Mouse (Mus musculus): ENCODE data around the gene Ubr1. TPM values are rescaled to one million over a fixed set of nuclear protein-coding genes. Genes with fewer than 3 reads are reported as not detected.
A peak's percentile ranks its signal among the peaks of the same experiment; 100 is the strongest.
"Not testable (repeated sequence)": the region's sequence is repeated elsewhere in the genome, so short reads cannot be mapped to it uniquely, and the experiment has no call there.

Gene Ubr1
- polyA plus RNA-seq, 1 experiment from 2014 or later = 34.6 TPM

DNA sequence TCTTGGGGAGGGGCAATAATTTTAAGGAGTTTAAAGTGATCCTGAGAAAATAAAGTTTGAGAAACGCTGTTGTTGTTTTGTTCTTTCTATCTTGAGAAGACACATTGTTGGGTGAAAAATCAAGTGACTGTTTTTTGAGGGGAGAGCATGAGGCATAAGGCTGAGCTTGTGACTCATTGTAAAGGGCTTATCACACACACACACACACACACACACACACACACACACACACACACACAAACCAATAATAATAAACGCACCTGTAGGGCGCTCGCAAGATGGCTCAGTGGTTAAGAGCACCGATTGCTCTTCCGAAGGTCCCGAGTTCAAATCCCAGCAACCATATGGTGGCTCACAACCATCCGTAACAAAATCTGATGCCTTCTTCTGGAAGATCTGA is 1.7 kb upstream of the Ubr1 start:
- ATAC-seq; H3K9me3 ChIP-seq; H3K27me3 ChIP-seq; H3K36me3 ChIP-seq; H3K27ac ChIP-seq; H3K9ac ChIP-seq (replicated peaks); H3K4me3 ChIP-seq (replicated peaks); H3K4me2 ChIP-seq (replicated peaks): not testable (repeated sequence)
- 93% methylated on average over 8 of the region's 8 CpGs for WGBS
- H3K4me1 ChIP-seq (replicated peaks) = peaks cover 25% of the 10 kb centered on the region

- H3K36me3 ChIP-seq = 0 out of 2 replicates have a peak, but pooled peaks cover 4% of the 10 kb centered on the region
- ATAC-seq = no peak
- H3K4me3 ChIP-seq (replicated peaks) = no peak overlapping the region
- no peak overlapping the region for H3K4me2 ChIP-seq (replicated peaks)
- no peak overlapping the region for H3K9ac ChIP-seq (replicated peaks)
- 0 out of 2 replicates have a peak, but pooled peaks cover 6% of the 10 kb centered on the region for H3K27me3 ChIP-seq
- 90% methylated on average over 4 of the region's 4 CpGs for WGBS
- peaks cover 28% of the 10 kb centered on the region for H3K4me1 ChIP-seq (replicated peaks)
- H3K9me3 ChIP-seq = no peaks in the 10 kb centered on the region
- H3K27ac ChIP-seq = no peak overlapping the region
Measured at GRCm38 (mm10) chr2:120971766-120972165, 1.3 kb upstream of the Ubr1 start.

GRCm38 (mm10) chr2:120970045-120970539 is 423 bp downstream of the Ubr1 start:
- under 1% methylated on average over 23 of the region's 23 CpGs for WGBS
- Histone ChIP-seq H3K27ac (peak overlapping the region; percentile 90), H3K27me3 (0 out of 2 replicates have a peak, but pooled peaks cover 6% of the 10 kb centered on the region), H3K9ac (replicated peaks) (peak overlapping the region; percentile 81), H3K4me3 (replicated peaks) (peak overlapping the region; percentile 68), H3K36me3 (0 out of 2 replicates have a peak, but pooled peaks cover 5% of the 10 kb centered on the region), H3K4me1 (replicated peaks) (peaks cover 26% of the 10 kb centered on the region), H3K4me2 (replicated peaks) (peak overlapping the region; percentile 82), H3K9me3 (no peaks in the 10 kb centered on the region)
- peak; percentile 66 for ATAC-seq

DNA sequence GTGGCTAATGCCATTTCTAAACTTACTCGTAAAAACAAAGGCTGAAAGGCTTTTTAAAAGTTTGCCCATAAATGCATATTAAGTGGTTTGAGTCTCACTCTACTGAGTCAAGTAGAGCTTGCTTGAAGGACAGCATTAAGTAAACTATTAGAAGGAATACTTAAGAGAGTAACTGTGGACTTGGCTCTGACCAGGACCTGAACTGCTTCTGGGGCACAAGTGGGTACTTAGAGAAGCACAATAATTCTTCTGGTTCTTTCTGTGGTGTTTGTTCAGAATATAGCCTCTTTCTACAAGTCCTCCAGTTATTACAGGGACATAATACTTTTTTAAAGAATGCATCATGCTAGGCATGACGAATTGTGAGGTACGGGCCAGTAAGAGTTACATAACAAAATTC is 5.0 kb downstream of the Ubr1 start:
- no peak overlapping the region for H3K4me3 ChIP-seq (replicated peaks)
- WGBS = 91% methylated on average over 3 of the region's 3 CpGs

DNA sequence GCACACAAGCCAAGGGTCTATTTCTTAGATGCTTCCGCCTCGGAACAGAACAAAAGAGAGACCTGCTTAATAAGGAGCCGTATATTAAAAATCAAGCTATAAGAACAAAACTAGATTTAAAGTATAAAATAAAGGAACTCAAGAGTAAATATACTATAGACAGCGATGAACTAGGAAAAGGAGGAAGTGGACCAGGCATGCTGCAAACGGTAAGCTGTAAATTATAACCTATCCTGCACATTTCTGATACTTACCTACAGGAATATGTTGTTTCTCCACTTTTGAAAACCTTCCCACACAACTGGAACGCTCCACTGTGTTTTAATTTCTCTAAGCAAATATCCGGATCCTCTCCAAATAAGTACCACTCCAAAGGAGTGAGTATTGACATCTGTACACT is 7.4 kb downstream of the Ubr1 start:
- no peak overlapping the region for H3K4me3 ChIP-seq (replicated peaks)

More for the DNA sequence above, 5.0 kb downstream of the Ubr1 start:
- H3K9ac ChIP-seq (replicated peaks) = no peak overlapping the region
- no peak for ATAC-seq
- H3K9me3 ChIP-seq = no peaks in the 10 kb centered on the region
- H3K4me1 ChIP-seq (replicated peaks) = peaks cover 24% of the 10 kb centered on the region
- H3K27me3 ChIP-seq = no peaks in the 10 kb centered on the region
- no peak overlapping the region for H3K4me2 ChIP-seq (replicated peaks)
- H3K27ac ChIP-seq = no peak overlapping the region
- H3K36me3 ChIP-seq = 0 out of 2 replicates have a peak, but pooled peaks cover 13% of the 10 kb centered on the region

GRCm38 (mm10) chr2:120960261-120960660 is 10.3 kb downstream of the Ubr1 start:
- WGBS = 93% methylated on average over 1 of the region's 1 CpGs
- no peaks in the 10 kb centered on the region for H3K9me3 ChIP-seq

More for the DNA sequence above, 7.4 kb downstream of the Ubr1 start:
- Histone ChIP-seq H3K9ac (replicated peaks) (no peak overlapping the region), H3K27me3 (no peaks in the 10 kb centered on the region), H3K4me2 (replicated peaks) (no peak overlapping the region), H3K9me3 (no peaks in the 10 kb centered on the region), H3K27ac (no peak overlapping the region), H3K36me3 (peaks cover 26% of the 10 kb centered on the region), H3K4me1 (replicated peaks) (peaks cover 9% of the 10 kb centered on the region; the same call in 1 of the 2 replicates)
- ATAC-seq = no peak
- WGBS = 95% methylated on average over 7 of the region's 7 CpGs

GRCm38 (mm10) chr2:120959827-120960226 is 10.7 kb downstream of the Ubr1 start:
- Histone ChIP-seq H3K4me3 (replicated peaks) (no peak overlapping the region), H3K9me3 (no peaks in the 10 kb centered on the region), H3K27ac (no peak overlapping the region), H3K9ac (replicated peaks) (no peak overlapping the region), H3K4me1 (replicated peaks) (no peaks in the 10 kb centered on the region), H3K36me3 (peaks cover 25% of the 10 kb centered on the region), H3K27me3 (no peaks in the 10 kb centered on the region), H3K4me2 (replicated peaks) (no peak overlapping the region)
- ATAC-seq = no peak
- 94% methylated on average over 5 of the region's 5 CpGs for WGBS

More at GRCm38 (mm10) chr2:120960261-120960660, 10.3 kb downstream of the Ubr1 start:
- Histone ChIP-seq H3K9ac (replicated peaks) (no peak overlapping the region), H3K27ac (no peak overlapping the region), H3K36me3 (peaks cover 22% of the 10 kb centered on the region), H3K4me1 (replicated peaks) (no peaks in the 10 kb centered on the region), H3K27me3 (no peaks in the 10 kb centered on the region), H3K4me2 (replicated peaks) (no peak overlapping the region), H3K4me3 (replicated peaks) (no peak overlapping the region)
- no peak for ATAC-seq

DNA sequence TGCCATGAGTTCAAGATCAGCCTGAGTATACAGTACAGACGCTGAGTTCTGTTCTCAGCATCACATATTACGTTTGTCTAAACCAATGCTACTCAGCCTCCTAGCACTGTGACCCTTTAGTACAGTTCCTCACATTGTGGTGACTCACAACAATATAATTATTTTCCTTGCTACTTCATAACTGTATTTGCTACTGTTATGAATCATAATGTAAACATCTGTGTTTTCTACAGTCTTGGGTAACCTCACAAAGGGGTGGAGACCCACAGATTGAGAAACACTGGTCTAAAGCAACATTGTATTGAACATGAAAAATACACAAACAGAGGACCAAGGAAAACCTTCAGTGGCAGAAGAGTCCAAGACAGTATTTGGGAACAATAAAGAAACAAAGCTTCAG is 11.2 kb downstream of the Ubr1 start:
- Histone ChIP-seq H3K4me2 (replicated peaks) (no peak overlapping the region), H3K4me1 (replicated peaks) (no peaks in the 10 kb centered on the region), H3K9ac (replicated peaks) (no peak overlapping the region), H3K27ac (no peak overlapping the region), H3K9me3 (no peaks in the 10 kb centered on the region), H3K27me3 (no peaks in the 10 kb centered on the region), H3K36me3 (peaks cover 29% of the 10 kb centered on the region), H3K4me3 (replicated peaks) (no peak overlapping the region)
- WGBS = 92% methylated on average over 2 of the region's 2 CpGs
- no peak for ATAC-seq

- H3K4me2 ChIP-seq (replicated peaks) = no peak overlapping the region
- no peaks in the 10 kb centered on the region for H3K27me3 ChIP-seq
- 78% methylated on average over 2 of the region's 2 CpGs for WGBS
- H3K9ac ChIP-seq (replicated peaks) = no peak overlapping the region
- H3K4me3 ChIP-seq (replicated peaks) = no peak overlapping the region
- no peaks in the 10 kb centered on the region for H3K4me1 ChIP-seq (replicated peaks)
- H3K36me3 ChIP-seq = peaks cover 44% of the 10 kb centered on the region
- H3K27ac ChIP-seq = no peak overlapping the region
- ATAC-seq = no peak
- H3K9me3 ChIP-seq = no peaks in the 10 kb centered on the region
Measured at GRCm38 (mm10) chr2:120952176-120952938, 18.2 kb downstream of the Ubr1 start.

DNA sequence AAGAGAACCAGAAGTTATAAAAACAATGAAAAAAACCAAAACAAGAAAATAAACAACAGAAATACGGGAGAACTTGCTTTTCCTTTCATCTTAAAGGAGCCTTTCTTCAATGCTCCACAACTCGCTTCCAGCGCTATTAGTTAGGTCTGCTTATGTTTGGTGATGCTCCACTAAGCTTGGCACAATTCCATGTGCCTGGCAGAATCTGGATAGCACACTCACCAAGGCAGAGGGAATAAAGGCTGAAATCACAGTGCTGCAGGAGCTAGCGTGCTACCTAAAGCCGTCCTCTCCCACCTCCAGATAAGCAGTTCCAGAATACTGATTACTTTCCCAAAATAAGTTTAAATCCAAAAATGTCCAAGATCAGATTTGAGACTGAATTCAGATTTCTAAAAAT is 19.3 kb downstream of the Ubr1 start:
- Histone ChIP-seq H3K9me3 (no peaks in the 10 kb centered on the region), H3K4me1 (replicated peaks) (no peaks in the 10 kb centered on the region), H3K4me2 (replicated peaks) (no peak overlapping the region), H3K27me3 (no peaks in the 10 kb centered on the region), H3K36me3 (peaks cover 55% of the 10 kb centered on the region), H3K27ac (no peak overlapping the region), H3K9ac (replicated peaks) (no peak overlapping the region), H3K4me3 (replicated peaks) (no peak overlapping the region)
- no peak for ATAC-seq
- WGBS = 86% methylated on average over 5 of the region's 5 CpGs

DNA sequence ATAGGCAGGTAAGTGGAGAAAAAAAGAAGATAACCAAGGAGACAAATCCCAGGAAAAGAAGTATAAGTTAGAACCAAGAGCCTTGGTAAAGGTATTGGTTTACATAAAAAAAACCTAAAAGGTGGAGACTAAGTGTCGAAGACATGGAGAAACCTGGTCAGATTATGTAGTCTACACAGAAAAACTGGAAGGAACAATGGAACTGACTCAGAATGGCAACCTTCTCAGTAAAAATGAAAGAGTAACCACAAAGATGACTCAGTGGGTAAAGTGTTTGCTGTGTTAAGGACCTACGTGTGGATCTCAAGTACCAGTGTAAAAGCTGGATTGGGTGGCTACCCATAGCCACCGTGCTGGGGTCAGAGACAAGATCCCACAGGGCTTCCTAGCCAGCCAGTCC is 37.5 kb downstream of the Ubr1 start:
- peaks cover 61% of the 10 kb centered on the region for H3K36me3 ChIP-seq
- WGBS = 99% methylated on average over 3 of the region's 3 CpGs
- H3K4me2 ChIP-seq (replicated peaks) = no peak overlapping the region

GRCm38 (mm10) chr2:120909556-120909955 is 61.0 kb downstream of the Ubr1 start:
- WGBS = 76% methylated on average over 4 of the region's 4 CpGs

More for the DNA sequence above, 37.5 kb downstream of the Ubr1 start:
- Histone ChIP-seq H3K4me1 (replicated peaks) (no peaks in the 10 kb centered on the region), H3K9me3 (no peaks in the 10 kb centered on the region), H3K27me3 (no peaks in the 10 kb centered on the region), H3K9ac (replicated peaks) (no peak overlapping the region), H3K4me3 (replicated peaks) (no peak overlapping the region), H3K27ac (no peak overlapping the region)
- ATAC-seq = no peak

More at GRCm38 (mm10) chr2:120909556-120909955, 61.0 kb downstream of the Ubr1 start:
- no peaks in the 10 kb centered on the region for H3K27me3 ChIP-seq
- no peak overlapping the region for H3K4me3 ChIP-seq (replicated peaks)
- no peaks in the 10 kb centered on the region for H3K4me1 ChIP-seq (replicated peaks)
- H3K9me3 ChIP-seq = no peaks in the 10 kb centered on the region
- H3K36me3 ChIP-seq = peaks cover 32% of the 10 kb centered on the region
- H3K27ac ChIP-seq = no peak overlapping the region
- H3K9ac ChIP-seq (replicated peaks) = no peak overlapping the region
- no peak overlapping the region for H3K4me2 ChIP-seq (replicated peaks)
- ATAC-seq = no peak
